Mouse (Mus musculus) liver, embryonic 12.5 days (tissue): Measurements from ENCODE around the gene Xcl1. TPM values are rescaled to one million over a fixed set of nuclear protein-coding genes. Genes with fewer than 3 reads are reported as not detected.
A peak's percentile ranks its signal among the peaks of the same experiment; 100 is the strongest.

Experiments used
- ATAC-seq: fragments of 200-750 bp; cut with Nextera tagmentation; 2 replicates; pipeline ENCODE4 v1.8.0; 2017; ENCODE audit warnings: moderate number of reproducible peaks, mild to moderate bottlenecking, moderate library complexity
- H3K27ac ChIP-seq: fragments of 300-500 bp; sonication (generic); 2 replicates; pipeline ENCODE4 v1.5.1; 2016; ENCODE audit warnings: mild to moderate bottlenecking
- H3K27me3 ChIP-seq: fragments of 300-500 bp; sonication (generic); replicated peaks from 2 replicates; pipeline ENCODE4 v1.6.1; 2016; ENCODE audit warnings: mild to moderate bottlenecking, moderate library complexity
- H3K36me3 ChIP-seq: fragments of 300-500 bp; sonication (generic); 2 replicates; pipeline ENCODE4 v1.6.1; 2016; ENCODE audit warnings: mild to moderate bottlenecking, moderate library complexity
- H3K4me1 ChIP-seq: fragments of 300-500 bp; sonication (generic); 2 replicates; pipeline ENCODE4 v1.6.1; 2016
- H3K4me2 ChIP-seq: fragments of 300-500 bp; sonication (generic); 2 replicates; pipeline ENCODE4 v1.6.1; 2016; ENCODE audit warnings: mild to moderate bottlenecking, moderate library complexity
- H3K4me3 ChIP-seq: fragments of 300-500 bp; sonication (generic); 2 replicates; pipeline ENCODE4 v1.5.1; 2016; ENCODE audit warnings: mild to moderate bottlenecking, moderate library complexity
- H3K9ac ChIP-seq: fragments of 300-500 bp; sonication (generic); 2 replicates; pipeline ENCODE4 v1.6.1; 2016; ENCODE audit warnings: mild to moderate bottlenecking, moderate library complexity
- H3K9me3 ChIP-seq: fragments of 300-500 bp; sonication (generic); replicated peaks from 2 replicates; pipeline ENCODE4 v1.6.1; 2016; ENCODE audit warnings: mild to moderate bottlenecking, moderate library complexity
- WGBS: fragments of 180-500 bp; shearing (Covaris S2); methylation state at CpG from one replicate; pipeline ENCODE4 v1.1.7; 2016; ENCODE audit not compliant: insufficient replicate concordance; 5-methylcytosine and 5-hydroxymethylcytosine counted together
- polyA plus RNA-seq: library from polyadenylated mRNA; unstranded; fragments of >200 nt; fragmentation: Nextera tagmentation; extraction: Ambion mirVana; gene quantifications from 2 replicates; pipeline ENCODE4 v1.2.1, GENCODE M21; 2016

The Xcl1 gene
- polyA plus RNA-seq, 1 experiment from 2014 or later: not detected

DNA sequence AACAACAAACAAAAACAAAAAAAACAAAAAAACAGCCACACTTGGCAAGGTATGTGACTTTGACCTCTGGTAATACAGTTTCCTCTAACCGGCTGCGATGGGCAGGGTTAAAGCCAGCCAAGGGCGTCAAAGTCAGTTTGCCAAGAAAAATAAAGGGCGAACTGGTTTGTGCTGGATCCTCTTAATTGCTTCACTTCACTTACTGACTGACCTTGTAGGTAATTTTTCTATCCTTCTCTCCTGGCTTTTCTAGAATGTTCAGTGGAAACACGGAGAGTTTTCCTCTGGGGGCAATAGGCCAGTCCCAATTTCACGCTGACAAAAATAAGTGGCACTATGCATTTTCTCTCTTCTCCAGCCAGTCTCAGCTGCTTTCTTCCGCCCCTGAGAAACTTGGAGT is 35.8 kb downstream of the Xcl1 start:
- WGBS: 42% methylated on average over 7 of the region's 7 CpGs
- H3K36me3 ChIP-seq: no peaks in the 10 kb centered on the region
- peak overlapping the region; percentile 43; the same call in 1 of the 2 replicates for H3K4me3 ChIP-seq
- peak overlapping the region; percentile 65 for H3K4me2 ChIP-seq
- peaks cover 17% of the 10 kb centered on the region; the same call in 1 of the 2 replicates for H3K4me1 ChIP-seq
- H3K27me3 ChIP-seq: peaks cover 20% of the 10 kb centered on the region
- no peak overlapping the region for H3K9ac ChIP-seq
- no peaks in the 10 kb centered on the region for H3K9me3 ChIP-seq
- no peak overlapping the region for H3K27ac ChIP-seq
- ATAC-seq: no peak

DNA sequence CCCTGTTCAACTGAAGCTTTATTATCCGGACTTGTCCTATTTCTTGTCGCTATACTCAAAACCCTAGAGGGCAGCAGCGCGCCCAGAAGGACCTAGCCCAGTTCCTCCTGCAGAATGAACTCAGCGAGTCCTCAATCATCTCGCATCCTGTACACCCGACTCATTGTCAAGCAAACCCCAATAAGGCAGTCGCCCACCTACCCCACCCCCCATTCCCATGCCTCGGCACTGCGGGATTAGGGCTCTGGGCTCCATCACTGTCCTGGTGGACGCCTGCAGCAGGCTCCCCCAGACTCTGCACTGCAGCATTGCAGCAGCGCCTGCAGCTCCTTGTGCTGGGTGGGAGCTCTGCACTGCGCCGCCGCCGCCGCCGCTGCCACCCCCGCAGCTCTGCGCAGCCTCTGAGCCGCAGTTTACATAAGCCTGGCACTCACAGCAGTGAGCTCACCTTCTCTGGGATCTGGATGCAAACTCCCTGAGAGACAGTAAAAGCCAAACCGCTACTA is 36.4 kb downstream of the Xcl1 start:
- peak overlapping the region; percentile 43 for H3K4me3 ChIP-seq
- H3K9ac ChIP-seq: no peak overlapping the region
- ATAC-seq: peak; percentile 57; the same call in 1 of the 2 replicates
- no peaks in the 10 kb centered on the region for H3K9me3 ChIP-seq
- H3K36me3 ChIP-seq: no peaks in the 10 kb centered on the region
- H3K4me1 ChIP-seq: peaks cover 17% of the 10 kb centered on the region; the same call in 1 of the 2 replicates
- H3K27ac ChIP-seq: no peak overlapping the region
- peaks cover 20% of the 10 kb centered on the region for H3K27me3 ChIP-seq
- WGBS: under 1% methylated on average over 22 of the region's 22 CpGs
- H3K4me2 ChIP-seq: peak overlapping the region; percentile 65

- H3K4me3 ChIP-seq: no peak overlapping the region
- 4% methylated on average over 5 of the region's 5 CpGs for WGBS
Observed at GRCm38 (mm10) chr1:164897163-164897817, 38.0 kb downstream of the Xcl1 start.

DNA sequence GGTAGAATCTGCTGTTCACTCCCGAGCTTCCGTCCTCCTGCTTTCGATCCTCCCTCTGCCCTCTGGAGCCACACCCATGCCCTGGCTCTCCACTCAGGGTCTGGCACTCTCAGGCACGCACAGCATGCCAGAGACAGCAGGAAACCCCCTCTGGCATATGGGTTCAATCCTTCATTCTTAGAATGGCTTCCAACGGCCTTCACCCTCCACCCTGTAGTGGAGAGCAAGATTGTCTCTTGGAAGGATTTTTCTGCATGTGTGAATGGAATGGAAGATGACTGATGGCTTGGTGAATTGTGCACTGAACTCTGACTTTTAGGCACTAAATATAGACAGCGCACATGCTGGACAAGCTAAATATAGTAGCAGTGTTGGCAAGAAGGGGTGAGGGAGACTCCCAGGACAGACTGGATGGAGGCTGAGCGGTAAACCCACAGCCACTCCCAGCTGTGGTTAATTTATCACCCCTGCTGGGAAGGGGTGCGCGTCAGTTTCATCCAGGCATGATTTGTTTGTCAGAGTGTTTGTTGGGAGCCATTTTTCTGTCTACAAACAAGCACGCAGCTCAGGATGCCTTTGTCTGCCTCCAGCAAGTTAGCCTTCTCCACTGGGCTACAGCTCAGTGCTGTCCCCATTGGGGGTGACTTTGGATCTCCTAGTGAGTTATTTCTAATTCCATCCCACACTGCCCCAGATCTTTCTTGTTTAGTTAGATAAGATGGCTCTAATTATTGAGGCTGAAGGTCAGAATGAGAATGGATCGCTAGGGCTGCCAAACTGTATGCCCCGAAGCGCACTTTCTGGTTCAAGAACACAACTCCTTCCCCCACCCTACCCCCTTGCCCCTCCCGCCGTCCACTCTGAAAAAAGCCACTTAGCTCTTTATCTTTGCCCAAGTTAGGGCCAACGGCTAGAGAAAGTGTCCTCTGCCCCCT is 38.8 kb downstream of the Xcl1 start:
- ATAC-seq: no peak
- Histone ChIP-seq H3K27me3 (peaks cover 20% of the 10 kb centered on the region), H3K4me1 (peaks cover 17% of the 10 kb centered on the region; the same call in 1 of the 2 replicates), H3K9ac (no peak overlapping the region), H3K4me2 (no peak overlapping the region), H3K27ac (no peak overlapping the region), H3K9me3 (no peaks in the 10 kb centered on the region), H3K4me3 (no peak overlapping the region), H3K36me3 (no peaks in the 10 kb centered on the region)
- 31% methylated on average over 16 of the region's 16 CpGs for WGBS

More at GRCm38 (mm10) chr1:164897163-164897817, 38.0 kb downstream of the Xcl1 start:
- no peak overlapping the region for H3K4me2 ChIP-seq
- no peak overlapping the region for H3K27ac ChIP-seq
- no peak overlapping the region for H3K9ac ChIP-seq
- peaks cover 17% of the 10 kb centered on the region; the same call in 1 of the 2 replicates for H3K4me1 ChIP-seq
- no peaks in the 10 kb centered on the region for H3K36me3 ChIP-seq
- H3K9me3 ChIP-seq: no peaks in the 10 kb centered on the region
- ATAC-seq: no peak
- H3K27me3 ChIP-seq: peaks cover 20% of the 10 kb centered on the region

GRCm38 (mm10) chr1:164895806-164896205 is 39.5 kb downstream of the Xcl1 start:
- Histone ChIP-seq H3K4me3 (no peak overlapping the region), H3K9ac (no peak overlapping the region), H3K9me3 (no peaks in the 10 kb centered on the region), H3K27ac (no peak overlapping the region), H3K4me2 (no peak overlapping the region), H3K4me1 (peaks cover 17% of the 10 kb centered on the region; the same call in 1 of the 2 replicates), H3K36me3 (no peaks in the 10 kb centered on the region), H3K27me3 (peaks cover 19% of the 10 kb centered on the region)
- 68% methylated on average over 2 of the region's 2 CpGs for WGBS
- ATAC-seq: no peak

- no peaks in the 10 kb centered on the region for H3K4me1 ChIP-seq
- H3K9ac ChIP-seq: no peak overlapping the region
- no peak overlapping the region for H3K4me2 ChIP-seq
- H3K4me3 ChIP-seq: no peak overlapping the region
- no peaks in the 10 kb centered on the region for H3K27me3 ChIP-seq
- no peak for ATAC-seq
- H3K27ac ChIP-seq: no peak overlapping the region
- H3K36me3 ChIP-seq: no peaks in the 10 kb centered on the region
- WGBS: 53% methylated on average over 4 of the region's 4 CpGs
- H3K9me3 ChIP-seq: no peaks in the 10 kb centered on the region
Observed at GRCm38 (mm10) chr1:164890366-164890765, 45.0 kb downstream of the Xcl1 start.

DNA sequence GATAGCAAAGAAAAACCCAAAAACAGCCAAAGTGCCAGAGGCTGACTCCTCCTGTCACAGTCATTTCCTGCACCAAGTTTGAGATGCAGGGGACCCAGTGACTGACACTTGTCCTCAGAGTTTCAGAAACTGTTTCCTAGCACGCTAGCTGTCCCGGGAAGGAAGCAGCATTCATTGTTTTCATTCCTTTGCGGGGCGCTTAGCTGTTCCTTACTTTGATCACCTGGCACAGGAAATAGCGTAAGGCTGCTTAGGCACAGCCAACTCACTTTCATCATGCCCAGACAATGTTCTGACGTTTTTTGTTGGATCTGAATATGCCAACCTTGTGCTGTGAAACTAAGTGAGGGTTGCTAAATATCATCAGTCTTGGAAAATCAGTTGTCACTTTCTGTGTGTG is 46.8 kb downstream of the Xcl1 start:
- no peak for ATAC-seq
- Histone ChIP-seq H3K9me3 (no peaks in the 10 kb centered on the region), H3K27me3 (no peaks in the 10 kb centered on the region), H3K9ac (no peak overlapping the region), H3K4me3 (no peak overlapping the region), H3K36me3 (no peaks in the 10 kb centered on the region), H3K4me2 (no peak overlapping the region), H3K27ac (no peak overlapping the region), H3K4me1 (no peaks in the 10 kb centered on the region)
- WGBS: 38% methylated on average over 6 of the region's 6 CpGs

DNA sequence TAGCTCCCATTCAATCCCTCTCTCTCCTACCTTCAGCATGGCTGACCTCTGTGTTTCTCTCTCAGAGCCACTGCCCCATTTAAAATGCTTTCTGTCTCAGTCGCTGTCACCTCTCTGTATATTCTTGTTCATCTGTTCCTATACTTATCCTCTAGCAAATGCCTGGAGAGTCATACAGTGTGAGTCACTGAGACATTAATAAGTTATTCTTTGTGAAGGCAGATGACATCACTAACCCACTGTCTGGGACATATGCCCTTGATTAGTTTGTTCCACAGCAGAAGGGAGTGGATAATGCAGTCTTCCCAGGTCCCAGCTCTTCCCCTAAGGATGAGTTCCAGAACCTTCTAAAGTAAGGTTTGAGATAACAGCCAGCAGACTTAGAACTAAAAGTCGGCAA is 47.6 kb downstream of the Xcl1 start:
- Histone ChIP-seq H3K4me3 (no peak overlapping the region), H3K9me3 (no peaks in the 10 kb centered on the region), H3K4me1 (no peaks in the 10 kb centered on the region), H3K27ac (no peak overlapping the region), H3K27me3 (no peaks in the 10 kb centered on the region), H3K9ac (no peak overlapping the region), H3K36me3 (no peaks in the 10 kb centered on the region), H3K4me2 (no peak overlapping the region)
- WGBS: 49% methylated on average over 2 of the region's 2 CpGs
- no peak for ATAC-seq

- H3K27me3 ChIP-seq: no peaks in the 10 kb centered on the region
- H3K4me1 ChIP-seq: no peaks in the 10 kb centered on the region
- no peak overlapping the region for H3K27ac ChIP-seq
- 62% methylated on average over 3 of the region's 3 CpGs for WGBS
- no peaks in the 10 kb centered on the region for H3K9me3 ChIP-seq
- H3K9ac ChIP-seq: no peak overlapping the region
- H3K4me2 ChIP-seq: no peak overlapping the region
- no peak for ATAC-seq
- H3K4me3 ChIP-seq: no peak overlapping the region
- no peaks in the 10 kb centered on the region for H3K36me3 ChIP-seq
Observed at GRCm38 (mm10) chr1:164881891-164882290, 53.4 kb downstream of the Xcl1 start.

Other genes starting within 250 kb of the Xcl1 start
- not detected in 2 replicates for gene Dpt, start 138.9 kb downstream of the Xcl1 start, polyA plus RNA-seq
- gene Tbx19, start 225.2 kb upstream of the Xcl1 start, polyA plus RNA-seq: not detected in 2 replicates